Comparison of ENCODE assay signal across 18 mouse cellular contexts in the genomic region with DNA sequence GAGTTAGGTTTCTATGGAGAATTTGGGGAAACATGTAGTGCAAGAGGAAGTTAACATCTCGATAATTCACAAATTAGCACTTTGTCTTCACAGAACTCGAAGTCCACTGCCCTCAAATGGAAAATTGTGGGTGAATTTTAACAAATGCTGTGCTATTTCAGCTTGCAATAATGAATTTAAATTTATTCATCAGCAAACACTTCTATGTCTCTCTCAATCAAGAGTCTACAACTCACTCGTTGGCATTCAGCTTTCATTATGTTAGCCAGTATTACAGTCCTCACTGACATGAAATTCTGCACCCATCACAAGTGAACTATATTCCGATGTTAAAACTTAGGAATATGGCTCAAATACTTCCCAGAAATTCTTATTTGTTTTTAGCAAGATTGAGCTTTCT. TPM values are rescaled to one million over a fixed set of nuclear protein-coding genes. Genes with fewer than 3 reads are reported as not detected.
DNase-seq lines count a peak whose midpoint lies in the region; ATAC-seq lines count a peak whose summit lies in the region.
"Had no signal": no experiment of that assay in that cellular context is flagged by ENCODE, and none has a peak within 500 bp of the region (broad histone marks: within the 10 kb centered on the region; RNA-seq: fewer than 3 reads in every experiment).

No protein-coding gene starts in this region.

- peak; percentile 66 for DNase-seq in forebrain, embryonic 14.5 days (ENCODE audit: low spot score)
- DNase-seq in forebrain, embryonic 10.5 days (ENCODE audit: extremely low spot score, low spot score) = no peak
- DNase-seq in midbrain, embryonic 11.5 days (ENCODE audit: low spot score, missing footprints) = no peak
- no peak for DNase-seq in neural tube, embryonic 10.5 days (ENCODE audit: extremely low spot score, low spot score)
- no peak for DNase-seq in thymus, postnatal 0 days (ENCODE audit: low spot score)
- DNase-seq: adrenal gland, postnatal 14 days; cerebellum, adult 2 months; cerebellum, postnatal 10 days; gastrocnemius, postnatal 14 days; heart, adult 2 months; heart, postnatal 14 days had no signal

- H3K4me1 ChIP-seq in forebrain, embryonic 14.5 days (ENCODE audit: control insufficient read depth, insufficient read depth, low read length) = peaks cover 8% of the 10 kb centered on the region; the same call in 1 of the 2 replicates
- peaks cover 4% of the 10 kb centered on the region for H3K4me1 ChIP-seq in forebrain, embryonic 10.5 days
- no peaks in the 10 kb centered on the region for H3K4me1 ChIP-seq in midbrain, embryonic 11.5 days (ENCODE audit: control insufficient read depth, insufficient read depth, low read length)
- peaks cover 3% of the 10 kb centered on the region for H3K4me1 ChIP-seq in midbrain, embryonic 16.5 days (ENCODE audit: control insufficient read depth, insufficient read depth, low read length)
- H3K4me1 ChIP-seq in neural tube, embryonic 13.5 days (replicated peaks) = peaks cover 15% of the 10 kb centered on the region
- H3K4me1 ChIP-seq: embryonic facial prominence, embryonic 10.5 days; heart, embryonic 15.5 days had no signal

- H3K4me2 ChIP-seq in forebrain, embryonic 14.5 days (ENCODE audit: low read length) = no peak overlapping the region
- no peak overlapping the region for H3K4me2 ChIP-seq in midbrain, embryonic 11.5 days
- no peak overlapping the region for H3K4me2 ChIP-seq in midbrain, embryonic 16.5 days (ENCODE audit: low read length)
- no peak overlapping the region for H3K4me2 ChIP-seq in neural tube, embryonic 13.5 days
- H3K4me2 ChIP-seq: heart, embryonic 11.5 days; heart, embryonic 15.5 days had no signal

- H3K9ac ChIP-seq in forebrain, embryonic 14.5 days (ENCODE audit: low read length) = no peak overlapping the region
- no peak overlapping the region for H3K9ac ChIP-seq in midbrain, embryonic 11.5 days (ENCODE audit: low read length)
- H3K9ac ChIP-seq in midbrain, embryonic 16.5 days (ENCODE audit: low read depth, low read length) = no peak overlapping the region
- H3K9ac ChIP-seq in neural tube, embryonic 13.5 days = no peak overlapping the region
- H3K9ac ChIP-seq: heart, embryonic 15.5 days had no signal

- WGBS in forebrain, embryonic 14.5 days = 39% methylated on average over 4 of the region's 4 CpGs
- WGBS in forebrain, embryonic 10.5 days = 89% methylated on average over 4 of the region's 4 CpGs
- WGBS in midbrain, embryonic 11.5 days = 71% methylated on average over 4 of the region's 4 CpGs
- WGBS in midbrain, embryonic 16.5 days = 41% methylated on average over 4 of the region's 4 CpGs
- WGBS in neural tube, embryonic 13.5 days = 56% methylated on average over 4 of the region's 4 CpGs

- peak; percentile 67 for ATAC-seq in forebrain, embryonic 14.5 days
- ATAC-seq in midbrain, embryonic 11.5 days (ENCODE audit: low FRiP score) = peak; percentile 51; the same call in 1 of the 2 replicates
- ATAC-seq in midbrain, embryonic 16.5 days = no peak
- ATAC-seq in neural tube, embryonic 13.5 days (ENCODE audit: low read depth) = no peak
- ATAC-seq: activated CD4-positive, CD25-positive, alpha-beta regulatory T cell, adult 4 months; hindbrain, postnatal 0 days had no signal

- H3K36me3 ChIP-seq in forebrain, embryonic 14.5 days (ENCODE audit: control insufficient read depth, insufficient read depth, low read length) = no peaks in the 10 kb centered on the region
- H3K36me3 ChIP-seq in forebrain, embryonic 10.5 days (replicated peaks) = no peaks in the 10 kb centered on the region
- H3K36me3 ChIP-seq in midbrain, embryonic 11.5 days (ENCODE audit: control insufficient read depth, insufficient read depth, low read length) = no peaks in the 10 kb centered on the region
- no peaks in the 10 kb centered on the region for H3K36me3 ChIP-seq in midbrain, embryonic 16.5 days (ENCODE audit: control insufficient read depth, insufficient read depth, low read length)
- H3K36me3 ChIP-seq in neural tube, embryonic 13.5 days = no peaks in the 10 kb centered on the region
- H3K36me3 ChIP-seq: embryonic facial prominence, embryonic 10.5 days; heart, embryonic 15.5 days had no signal

- no peaks in the 10 kb centered on the region for H3K27me3 ChIP-seq in forebrain, embryonic 14.5 days (replicated peaks; ENCODE audit: control insufficient read depth, insufficient read depth, low read length)
- no peaks in the 10 kb centered on the region for H3K27me3 ChIP-seq in forebrain, embryonic 10.5 days (ENCODE audit: poor library complexity, severe bottlenecking)
- H3K27me3 ChIP-seq in midbrain, embryonic 11.5 days (ENCODE audit: control insufficient read depth, insufficient read depth, low read length) = no peaks in the 10 kb centered on the region
- H3K27me3 ChIP-seq in midbrain, embryonic 16.5 days (ENCODE audit: control insufficient read depth, insufficient read depth, low read depth, low read length) = no peaks in the 10 kb centered on the region
- no peaks in the 10 kb centered on the region for H3K27me3 ChIP-seq in neural tube, embryonic 13.5 days
- H3K27me3 ChIP-seq: heart, embryonic 15.5 days had no signal

- no peak overlapping the region for H3K27ac ChIP-seq in forebrain, embryonic 14.5 days (ENCODE audit: low read depth, low read length)
- H3K27ac ChIP-seq in forebrain, embryonic 10.5 days = no peak overlapping the region
- H3K27ac ChIP-seq in midbrain, embryonic 11.5 days (ENCODE audit: low read depth, low read length) = no peak overlapping the region
- H3K27ac ChIP-seq in midbrain, embryonic 16.5 days (ENCODE audit: low read length) = no peak overlapping the region
- H3K27ac ChIP-seq in neural tube, embryonic 13.5 days (replicated peaks) = peak overlapping the region; percentile 59; the same call in 1 of the 2 replicates
- H3K27ac ChIP-seq: embryonic facial prominence, embryonic 10.5 days; heart, adult 2 months; heart, embryonic 15.5 days; hindbrain, postnatal 0 days had no signal

- no peak overlapping the region for H3K4me3 ChIP-seq in forebrain, embryonic 14.5 days (ENCODE audit: low read depth, low read length)
- H3K4me3 ChIP-seq in forebrain, embryonic 10.5 days = no peak overlapping the region
- H3K4me3 ChIP-seq in midbrain, embryonic 11.5 days (ENCODE audit: low read depth, low read length) = no peak overlapping the region
- no peak overlapping the region for H3K4me3 ChIP-seq in midbrain, embryonic 16.5 days (ENCODE audit: low read depth, low read length)
- H3K4me3 ChIP-seq in neural tube, embryonic 13.5 days = no peak overlapping the region
- H3K4me3 ChIP-seq: embryonic facial prominence, embryonic 10.5 days; heart, adult 2 months; heart, embryonic 15.5 days had no signal

- no peaks in the 10 kb centered on the region for H3K9me3 ChIP-seq in forebrain, embryonic 14.5 days (replicated peaks; ENCODE audit: control insufficient read depth, low read length)
- H3K9me3 ChIP-seq in forebrain, embryonic 10.5 days = no peaks in the 10 kb centered on the region
- H3K9me3 ChIP-seq in midbrain, embryonic 11.5 days (ENCODE audit: control insufficient read depth, low read length) = no peaks in the 10 kb centered on the region
- no peaks in the 10 kb centered on the region for H3K9me3 ChIP-seq in midbrain, embryonic 16.5 days (replicated peaks; ENCODE audit: control insufficient read depth, low read length, poor library complexity, severe bottlenecking)
- H3K9me3 ChIP-seq in neural tube, embryonic 13.5 days = no peaks in the 10 kb centered on the region
- H3K9me3 ChIP-seq: embryonic facial prominence, embryonic 10.5 days; heart, embryonic 15.5 days had no signal

RNA-seq across cellular contexts. Expression of gene Rnf219, which starts 46.1 kb away (rescaled TPM):
- polyA plus RNA-seq in forebrain, embryonic 14.5 days (2014; fragmentation: Nextera tagmentation; extraction: Ambion mirVana) = 26.6 and 30.8 TPM in 2 replicates
- 46.8 and 55.6 TPM in 2 replicates for polyA plus RNA-seq in forebrain, embryonic 10.5 days (2016; fragmentation: Nextera tagmentation; extraction: Ambion mirVana)
- polyA plus RNA-seq in midbrain, embryonic 11.5 days (2014; fragmentation: Nextera tagmentation; extraction: Ambion mirVana) = 36.3 and 42.8 TPM in 2 replicates
- polyA plus RNA-seq in midbrain, embryonic 16.5 days (2015; fragmentation: Nextera tagmentation; extraction: Ambion mirVana) = 28.5 and 31.4 TPM in 2 replicates
- 29.5 and 33.8 TPM in 2 replicates for polyA plus RNA-seq in neural tube, embryonic 13.5 days (2015; fragmentation: Nextera tagmentation; extraction: Ambion mirVana)
- 24.2 and 25.3 TPM in 2 replicates for polyA plus RNA-seq in thymus, postnatal 0 days (2015; fragmentation: Nextera tagmentation; extraction: Ambion mirVana)

Comparison
In these comparisons a context has a peak if more than half of its experiments do, and no peak if none do; other contexts are left out.
1. ATAC-seq: peak in forebrain, embryonic 14.5 days (single experiment) and midbrain, embryonic 11.5 days (single experiment); none in midbrain, embryonic 16.5 days (single experiment) and neural tube, embryonic 13.5 days (single experiment).